Mouse (Mus musculus): Measurements from ENCODE around the gene Lima1.

Gene Lima1

GRCm38 (mm10) chr15:99866450-99867221, 8.6 kb downstream of the Lima1 start:
- DNase-seq, result peak; percentile 55 to 64

- peak; percentile 75 to 81 for DNase-seq
Measured at GRCm38 (mm10) chr15:99865942-99866341, 9.3 kb downstream of the Lima1 start.

- no peak for DNase-seq
Measured at GRCm38 (mm10) chr15:99865494-99865941, 9.7 kb downstream of the Lima1 start.

- peak in 1 of 2 experiments; percentile 46 for DNase-seq
Measured at GRCm38 (mm10) chr15:99865046-99865445, 10.2 kb downstream of the Lima1 start.

GRCm38 (mm10) chr15:99863786-99864185, 11.5 kb downstream of the Lima1 start:
- DNase-seq, result no peak

- no peak for DNase-seq
Measured at GRCm38 (mm10) chr15:99863358-99863757, 11.9 kb downstream of the Lima1 start.

GRCm38 (mm10) chr15:99862473-99862872, 12.8 kb downstream of the Lima1 start:
- DNase-seq, result peak in 1 of 2 experiments; percentile 34

- DNase-seq, result no peak
Measured at GRCm38 (mm10) chr15:99861955-99862354, 13.3 kb downstream of the Lima1 start.

- no peak for DNase-seq
Measured at GRCm38 (mm10) chr15:99861536-99861935, 13.7 kb downstream of the Lima1 start.

GRCm38 (mm10) chr15:99859644-99860392, 15.4 kb downstream of the Lima1 start:
- no peak for DNase-seq

GRCm38 (mm10) chr15:99857479-99857878, 17.8 kb downstream of the Lima1 start:
- peak in 1 of 2 experiments; percentile 40 for DNase-seq

- no peak for DNase-seq
Measured at GRCm38 (mm10) chr15:99855119-99855518, 20.1 kb downstream of the Lima1 start.

GRCm38 (mm10) chr15:99852606-99853237, 22.5 kb downstream of the Lima1 start:
- DNase-seq, result no peak

GRCm38 (mm10) chr15:99850265-99850664, 25.0 kb downstream of the Lima1 start:
- no peak for DNase-seq

- DNase-seq, result no peak
Measured at GRCm38 (mm10) chr15:99847937-99848336, 27.3 kb downstream of the Lima1 start.

- no peak for DNase-seq
Measured at GRCm38 (mm10) chr15:99847207-99847881, 27.9 kb downstream of the Lima1 start.

- DNase-seq, result no peak
Measured at GRCm38 (mm10) chr15:99846633-99847032, 28.6 kb downstream of the Lima1 start.

- DNase-seq, result no peak
Measured at GRCm38 (mm10) chr15:99843856-99844255, 31.4 kb downstream of the Lima1 start.

GRCm38 (mm10) chr15:99839910-99840309, 35.3 kb downstream of the Lima1 start:
- peak; percentile 94 for DNase-seq

- no peak for DNase-seq
Measured at GRCm38 (mm10) chr15:99839165-99839840, 36.0 kb downstream of the Lima1 start.

- DNase-seq, result no peak
Measured at GRCm38 (mm10) chr15:99837561-99837960, 37.7 kb downstream of the Lima1 start.

- peak; percentile 79 to 88 for DNase-seq
Measured at GRCm38 (mm10) chr15:99835191-99835590, 40.1 kb downstream of the Lima1 start.
